Mouse (Mus musculus) brown adipose tissue, adult 24 weeks (tissue): ENCODE results near the gene Olfr90. TPM values are rescaled to one million over a fixed set of nuclear protein-coding genes. Genes with fewer than 3 reads are reported as not detected.

Experiments
- H3K27ac ChIP-seq: fragments of 200-500 bp; replicated peaks from 2 replicates; pipeline ENCODE4 v1.5.1; 2012; ENCODE audit warnings: low read depth, mild to moderate bottlenecking, low read length
- H3K4me1 ChIP-seq: fragments of 200-500 bp; 2 replicates; pipeline ENCODE4 v1.6.1; 2012; ENCODE audit warnings: low read length, mixed read lengths; ENCODE audit not compliant: control insufficient read depth, insufficient read depth, insufficient read length
- H3K4me3 ChIP-seq: fragments of 200-500 bp; 2 replicates; pipeline ENCODE4 v1.5.1; 2012; ENCODE audit warnings: low read depth, mild to moderate bottlenecking, low read length, moderate library complexity; ENCODE audit not compliant: insufficient read depth
- polyA plus RNA-seq: library from polyadenylated mRNA; stranded (reverse); fragments of >200 nt; gene quantifications from 2 replicates; pipeline ENCODE4 v1.2.4, GENCODE M21; 2012; ENCODE audit not compliant: missing spikeins, insufficient read depth, insufficient read length

Gene Olfr90
- polyA plus RNA-seq, 1 experiment = not detected

- Histone ChIP-seq H3K4me3 (0 out of 2 replicates have a peak overlapping the region, but pooled peaks have one; percentile 13), H3K4me1 (peaks cover 2% of the 10 kb centered on the region), H3K27ac (no peak overlapping the region)
Measured at GRCm38 (mm10) chr17:37047332-37047976, 40.8 kb downstream of the Olfr90 start.

GRCm38 (mm10) chr17:37046312-37047112 is 41.8 kb downstream of the Olfr90 start:
- peaks cover 2% of the 10 kb centered on the region for H3K4me1 ChIP-seq
- no peak overlapping the region for H3K27ac ChIP-seq
- H3K4me3 ChIP-seq = peak overlapping the region; percentile 69

GRCm38 (mm10) chr17:37045611-37046311 is 42.5 kb downstream of the Olfr90 start, which contains the start of gene Gabbr1:
Gene Gabbr1, plus strand, starts transcription at chr17:37045966.
- Histone ChIP-seq H3K4me1 (peaks cover 2% of the 10 kb centered on the region), H3K4me3 (peak within 1 kb of the TSS; percentile 69), H3K27ac (no peak within 1 kb of the TSS)

- peaks cover 2% of the 10 kb centered on the region for H3K4me1 ChIP-seq
- H3K4me3 ChIP-seq = no peak overlapping the region
- H3K27ac ChIP-seq = no peak overlapping the region
Measured at GRCm38 (mm10) chr17:37044651-37045244, 43.6 kb downstream of the Olfr90 start.

GRCm38 (mm10) chr17:37039127-37039894 is 49.0 kb downstream of the Olfr90 start:
- H3K4me3 ChIP-seq = no peak overlapping the region
- no peak overlapping the region for H3K27ac ChIP-seq
- no peaks in the 10 kb centered on the region for H3K4me1 ChIP-seq

Other genes with a start within 250 kb of the Olfr90 start
- gene Trim15, start 221.3 kb downstream of the Olfr90 start, polyA plus RNA-seq = not detected in 2 replicates
- 0.67 TPM in 1 of 2 replicates, not detected in the other for gene Trim10, start 218.9 kb downstream of the Olfr90 start, polyA plus RNA-seq
- gene Trim40, start 198.4 kb downstream of the Olfr90 start, polyA plus RNA-seq = not detected in 2 replicates
- not detected in 2 replicates for gene Trim31, start 190.4 kb downstream of the Olfr90 start, polyA plus RNA-seq
- not detected in 2 replicates for gene Rnf39, start 145.6 kb downstream of the Olfr90 start, polyA plus RNA-seq
- gene Ppp1r11, start 136.8 kb downstream of the Olfr90 start, polyA plus RNA-seq = 55.7 and 69.7 TPM in 2 replicates
- 32.3 and 39.8 TPM in 2 replicates for gene Znrd1, start 129.9 kb downstream of the Olfr90 start, polyA plus RNA-seq
- 28.6 and 29.2 TPM in 2 replicates for gene Znrd1as, start 129.9 kb downstream of the Olfr90 start, polyA plus RNA-seq
- not detected in 2 replicates for gene 2410137M14Rik, start 107.3 kb downstream of the Olfr90 start, polyA plus RNA-seq
- gene H2-M5, start 99.0 kb downstream of the Olfr90 start, polyA plus RNA-seq = 0.63 TPM in 1 of 2 replicates, not detected in the other
- not detected in 2 replicates for gene Zfp57, start 87.3 kb downstream of the Olfr90 start, polyA plus RNA-seq
- not detected in 2 replicates for gene Mog, start 65.1 kb downstream of the Olfr90 start, polyA plus RNA-seq
- gene Gabbr1, start 42.5 kb downstream of the Olfr90 start, polyA plus RNA-seq = 3.8 and 4.5 TPM in 2 replicates
- not detected in 2 replicates for gene Olfr91, start 9.8 kb upstream of the Olfr90 start, polyA plus RNA-seq
- gene Olfr92, start 31.6 kb upstream of the Olfr90 start, polyA plus RNA-seq = not detected in 2 replicates
- gene Olfr93, start 73.0 kb upstream of the Olfr90 start, polyA plus RNA-seq = not detected in 2 replicates
- gene Ubd, start 105.4 kb upstream of the Olfr90 start, polyA plus RNA-seq = 2.6 and 2.9 TPM in 2 replicates
- gene Olfr94, start 112.5 kb upstream of the Olfr90 start, polyA plus RNA-seq = not detected in 2 replicates
- gene Olfr95, start 124.6 kb upstream of the Olfr90 start, polyA plus RNA-seq = not detected in 2 replicates
- gene Olfr96, start 131.6 kb upstream of the Olfr90 start, polyA plus RNA-seq = not detected in 2 replicates
- gene Olfr97, start 148.8 kb upstream of the Olfr90 start, polyA plus RNA-seq = not detected in 2 replicates
- gene Olfr98, start 175.2 kb upstream of the Olfr90 start, polyA plus RNA-seq = not detected in 2 replicates
- gene H2-M3, start 181.7 kb upstream of the Olfr90 start, polyA plus RNA-seq = 2.2 and 4.9 TPM in 2 replicates
- gene Olfr99, start 195.0 kb upstream of the Olfr90 start, polyA plus RNA-seq = not detected in 2 replicates
- gene Olfr101, start 215.8 kb upstream of the Olfr90 start, polyA plus RNA-seq = not detected in 2 replicates
- not detected in 2 replicates for gene Olfr102, start 228.6 kb upstream of the Olfr90 start, polyA plus RNA-seq